Mouse (Mus musculus) thymus, adult 2 months (tissue): Measurements from ENCODE around the gene Prdm16.

Experiments used
- CTCF ChIP-seq: fragments of 200-500 bp; IDR thresholded peaks from 2 replicates; pipeline ENCODE4 v1.5.1; 2012; ENCODE audit warnings: mild to moderate bottlenecking, control low read depth, low read length, moderate library complexity, borderline replicate concordance; ENCODE audit not compliant: control insufficient read depth, poor library complexity, insufficient read depth; ENCODE audit errors: extremely low read depth
- POLR2A ChIP-seq: fragments of 200-500 bp; IDR thresholded peaks from 2 replicates; pipeline ENCODE4 v1.6.1; 2012; ENCODE audit warnings: mild to moderate bottlenecking, low read length, control low read depth, moderate library complexity; ENCODE audit not compliant: control insufficient read depth, poor library complexity, insufficient read depth; ENCODE audit errors: extremely low read depth

- no peak for TF ChIP-seq POLR2A
- TF ChIP-seq CTCF, result no peak
Measured at GRCm38 (mm10) chr4:154429770-154430169, 206.9 kb downstream of the Prdm16 start.
